Mouse (Mus musculus) heart, postnatal 25 days (tissue): ENCODE measurements around the gene Wdr31. TPM values are rescaled to one million over a fixed set of nuclear protein-coding genes. Genes with fewer than 3 reads are reported as not detected.

ENCODE experiments used
- DNase-seq: peaks from one replicate; pipeline ENCODE4 v3.0.0; 2022; ENCODE audit warnings: low spot score
- intact Hi-C: fragments of 180-260 bp; cut with DNase I; formaldehyde crosslinking; loops from one replicate; pipeline ENCODE4 v1.15.1; 2025
- total RNA-seq, 2 experiments: library from RNA; stranded (reverse); gene quantifications; 2 replicates each; pipeline ENCODE4 v1.2.3; 2021

Wdr31 gene
- total RNA-seq, 2 experiments from 2014 or later: 0.42 to 0.48 TPM

GRCm38 (mm10) chr4:62472071-62472470 lies 1.4 kb upstream of the Wdr31 start:
- intact Hi-C loops: no loop called here
- no peak for DNase-seq

- intact Hi-C loops: no loop called here
Measured at GRCm38 (mm10) chr4:62468158-62468557, 2.5 kb downstream of the Wdr31 start.

GRCm38 (mm10) chr4:62463124-62463523 lies 7.6 kb downstream of the Wdr31 start:
- DNase-seq: no peak
- intact Hi-C loops: no loop called here

More at GRCm38 (mm10) chr4:62468158-62468557, 2.5 kb downstream of the Wdr31 start:
- DNase-seq: no peak

GRCm38 (mm10) chr4:62460348-62460747 lies 10.3 kb downstream of the Wdr31 start:
- intact Hi-C loops: no loop called here
- no peak for DNase-seq

- DNase-seq: no peak
- intact Hi-C loops: loop anchor here (5.0 kb wide), 2 partner anchors 48 to 303 kb away; no protein-coding TSS in a partner anchor
Measured at GRCm38 (mm10) chr4:62459081-62459480, 11.6 kb downstream of the Wdr31 start.

GRCm38 (mm10) chr4:62454995-62455394 lies 15.7 kb downstream of the Wdr31 start:
- intact Hi-C loops: loop anchor here (5.0 kb wide), 2 partner anchors 52 to 307 kb away; no protein-coding TSS in a partner anchor
- DNase-seq: no peak

- DNase-seq: no peak
Measured at GRCm38 (mm10) chr4:62440986-62441385, 29.7 kb downstream of the Wdr31 start.

GRCm38 (mm10) chr4:62440544-62440943 lies 30.2 kb downstream of the Wdr31 start:
- no peak for DNase-seq
- intact Hi-C loops: no loop called here

More at GRCm38 (mm10) chr4:62440986-62441385, 29.7 kb downstream of the Wdr31 start:
- intact Hi-C loops: no loop called here

GRCm38 (mm10) chr4:62439793-62440192 lies 30.9 kb downstream of the Wdr31 start:
- intact Hi-C loops: no loop called here
- DNase-seq: no peak

GRCm38 (mm10) chr4:62437871-62438270 lies 32.8 kb downstream of the Wdr31 start:
- intact Hi-C loops: no loop called here
- DNase-seq: no peak

GRCm38 (mm10) chr4:62437256-62437778 lies 33.4 kb downstream of the Wdr31 start:
- intact Hi-C loops: no loop called here
- no peak for DNase-seq

GRCm38 (mm10) chr4:62435081-62435480 lies 35.6 kb downstream of the Wdr31 start, which contains the start of gene Rnf183:
Gene Rnf183 (minus strand): TSS chr4:62435252.
- DNase-seq: no peak
- intact Hi-C loops: no loop called here

- no peak for DNase-seq
- intact Hi-C loops: no loop called here
Measured at GRCm38 (mm10) chr4:62433939-62434870, 36.5 kb downstream of the Wdr31 start.

GRCm38 (mm10) chr4:62431522-62431921 lies 39.2 kb downstream of the Wdr31 start:
- intact Hi-C loops: no loop called here

GRCm38 (mm10) chr4:62430678-62431077 lies 40.0 kb downstream of the Wdr31 start:
- DNase-seq: no peak
- intact Hi-C loops: no loop called here

More at GRCm38 (mm10) chr4:62431522-62431921, 39.2 kb downstream of the Wdr31 start:
- no peak for DNase-seq

- intact Hi-C loops: loop anchor here (5.0 kb wide), 1 partner anchor 88 kb away; the partner anchor contains the start of gene Alad
- no peak for DNase-seq
Measured at GRCm38 (mm10) chr4:62429616-62430015, 41.1 kb downstream of the Wdr31 start.

GRCm38 (mm10) chr4:62427978-62428758 lies 42.5 kb downstream of the Wdr31 start:
- intact Hi-C loops: loop anchor here (5.0 kb wide), 1 partner anchor 89 kb away; the partner anchor contains the start of gene Alad
- no peak for DNase-seq

- DNase-seq: no peak
- intact Hi-C loops: loop anchor here (5.0 kb wide), 1 partner anchor 91 kb away; the partner anchor contains the start of gene Alad
Measured at GRCm38 (mm10) chr4:62425891-62426290, 44.8 kb downstream of the Wdr31 start.

- intact Hi-C loops: no loop called here
- no peak for DNase-seq
Measured at GRCm38 (mm10) chr4:62419091-62419490, 51.6 kb downstream of the Wdr31 start.

GRCm38 (mm10) chr4:62418448-62418847 lies 52.2 kb downstream of the Wdr31 start:
- intact Hi-C loops: no loop called here
- no peak for DNase-seq
